Mouse (Mus musculus) CH12.LX (cell line): ENCODE data around the gene Zfp148.

Experiments used
- CHD2 ChIP-seq: IDR thresholded peaks from 2 replicates; pipeline ENCODE4 v1.6.1; 2011; ENCODE audit warnings: low read length, improper control_type of control experiment
- CTCF ChIP-seq, 2 experiments: IDR thresholded peaks in 1 of 2; conservative IDR thresholded peaks in 1 of 2; 2 replicates each; pipeline ENCODE4 v1.5.1; 2011 to 2012; ENCODE audit warnings: low read depth in 2 of 2, low read length in 2 of 2, improper control_type of control experiment in 1 of 2, inconsistent platforms in 1 of 2, mild to moderate bottlenecking in 1 of 2, moderate library complexity in 1 of 2
- E2F4 ChIP-seq: IDR thresholded peaks from 2 replicates; pipeline ENCODE4 v1.6.1; 2011; ENCODE audit warnings: low read depth, low read length, improper control_type of control experiment; ENCODE audit not compliant: insufficient replicate concordance
- KAT2A ChIP-seq: IDR thresholded peaks from 2 replicates; pipeline ENCODE4 v1.6.1; 2012; ENCODE audit warnings: low read length, improper control_type of control experiment, inconsistent platforms; ENCODE audit not compliant: insufficient replicate concordance
- MAX ChIP-seq: IDR thresholded peaks from 2 replicates; pipeline ENCODE4 v1.6.1; 2011; ENCODE audit warnings: low read length, improper control_type of control experiment
- POLR2A ChIP-seq: IDR thresholded peaks from 2 replicates; pipeline ENCODE4 v1.6.1; 2011; ENCODE audit warnings: low read depth, mild to moderate bottlenecking, improper control_type of control experiment, low read length
- RCOR1 ChIP-seq: conservative IDR thresholded peaks from 2 replicates; pipeline ENCODE4 v1.6.1; 2012; ENCODE audit warnings: low read depth, mild to moderate bottlenecking, inconsistent platforms, low read length, improper control_type of control experiment
- SIN3A ChIP-seq: IDR thresholded peaks from 2 replicates; pipeline ENCODE4 v1.6.1; 2012; ENCODE audit warnings: low read length, improper control_type of control experiment, inconsistent platforms
- TBP ChIP-seq: conservative IDR thresholded peaks from 2 replicates; pipeline ENCODE4 v1.6.1; 2011; ENCODE audit warnings: low read depth, low read length, improper control_type of control experiment
- UBTF ChIP-seq: IDR thresholded peaks from 2 replicates; pipeline ENCODE4 v1.6.1; 2012; ENCODE audit warnings: low read depth, mild to moderate bottlenecking, inconsistent platforms, low read length, improper control_type of control experiment, moderate library complexity
- USF2 ChIP-seq: conservative IDR thresholded peaks from 2 replicates; pipeline ENCODE4 v1.6.1; 2011; ENCODE audit warnings: low read depth, low read length, improper control_type of control experiment

DNA sequence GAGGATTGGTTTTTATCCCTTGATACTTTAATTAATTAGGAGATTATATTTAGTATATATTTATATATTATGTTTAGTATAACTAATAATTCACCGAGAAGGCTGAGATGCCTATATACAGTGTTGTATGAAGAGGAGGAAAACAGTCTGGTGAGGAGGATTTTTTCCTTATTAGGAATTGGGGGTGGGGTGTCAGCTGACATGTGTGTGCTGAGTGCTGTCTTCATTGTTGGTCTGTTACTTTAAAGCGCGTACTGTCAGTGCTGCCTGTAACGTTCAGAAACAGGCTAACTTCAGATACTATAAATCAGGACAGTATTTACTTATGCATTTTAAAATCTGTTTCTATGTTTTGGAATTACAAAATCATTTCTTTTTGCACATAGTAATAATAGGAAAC is 107.1 kb downstream of the Zfp148 start:
- TF ChIP-seq CTCF (conservative IDR thresholded peaks at IDR 0.05 in 1 of 2, IDR thresholded peaks at IDR 0.05 in 1 of 2; ENCODE audit: low read depth in 2 of 2, low read length in 2 of 2) (no peak), KAT2A (no peak), UBTF (no peak), POLR2A (no peak), E2F4 (no peak), CHD2 (no peak), SIN3A (no peak), USF2 (no peak), MAX (no peak), RCOR1 (no peak), TBP (no peak)
